Mouse (Mus musculus) liver, embryonic 18 days (tissue): ENCODE results near the gene Fam131a. TPM values are rescaled to one million over a fixed set of nuclear protein-coding genes. Genes with fewer than 3 reads are reported as not detected.

Source experiments
- polyA plus RNA-seq: library from polyadenylated mRNA; depleted of rRNA; stranded (reverse); fragments of >200 nt; gene quantifications from 2 replicates; pipeline ENCODE4 v1.2.3, GENCODE M21; 2012; rRNA removed

Fam131a gene
- 1.7 and 2.2 TPM in 2 replicates for polyA plus RNA-seq

DNA sequence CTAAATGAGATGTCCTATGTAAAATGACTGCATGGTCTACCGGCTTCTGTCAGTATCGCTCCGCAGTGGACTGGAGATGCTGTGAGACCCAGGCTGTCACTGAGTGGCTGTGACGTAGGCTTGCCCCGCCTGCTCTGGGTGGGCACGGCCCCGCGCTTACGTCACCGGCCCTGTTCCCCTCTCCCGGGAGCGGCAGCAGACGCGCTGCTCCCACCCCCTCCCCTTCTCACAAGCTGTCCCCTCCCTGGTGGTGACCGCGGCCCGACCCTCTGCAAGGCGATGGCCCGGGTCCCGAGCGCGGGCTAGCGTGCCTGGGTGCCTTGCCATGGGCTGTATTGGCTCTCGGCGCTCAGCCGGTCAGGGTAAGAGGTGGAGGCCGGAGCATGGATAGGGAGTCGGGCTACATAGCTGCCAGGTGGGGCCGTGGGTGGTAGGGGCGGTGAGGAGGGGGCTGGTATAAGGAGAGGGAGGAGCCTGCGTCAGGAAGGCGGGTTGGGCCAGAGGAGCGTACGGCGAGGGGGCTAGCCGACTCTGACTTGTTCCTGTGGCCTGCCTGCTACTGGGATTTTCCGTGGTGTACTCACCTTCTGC, at the start of gene Fam131a:
Fam131a (plus strand) TSS at position 131 of the 591 bp plus-strand sequence.

DNA sequence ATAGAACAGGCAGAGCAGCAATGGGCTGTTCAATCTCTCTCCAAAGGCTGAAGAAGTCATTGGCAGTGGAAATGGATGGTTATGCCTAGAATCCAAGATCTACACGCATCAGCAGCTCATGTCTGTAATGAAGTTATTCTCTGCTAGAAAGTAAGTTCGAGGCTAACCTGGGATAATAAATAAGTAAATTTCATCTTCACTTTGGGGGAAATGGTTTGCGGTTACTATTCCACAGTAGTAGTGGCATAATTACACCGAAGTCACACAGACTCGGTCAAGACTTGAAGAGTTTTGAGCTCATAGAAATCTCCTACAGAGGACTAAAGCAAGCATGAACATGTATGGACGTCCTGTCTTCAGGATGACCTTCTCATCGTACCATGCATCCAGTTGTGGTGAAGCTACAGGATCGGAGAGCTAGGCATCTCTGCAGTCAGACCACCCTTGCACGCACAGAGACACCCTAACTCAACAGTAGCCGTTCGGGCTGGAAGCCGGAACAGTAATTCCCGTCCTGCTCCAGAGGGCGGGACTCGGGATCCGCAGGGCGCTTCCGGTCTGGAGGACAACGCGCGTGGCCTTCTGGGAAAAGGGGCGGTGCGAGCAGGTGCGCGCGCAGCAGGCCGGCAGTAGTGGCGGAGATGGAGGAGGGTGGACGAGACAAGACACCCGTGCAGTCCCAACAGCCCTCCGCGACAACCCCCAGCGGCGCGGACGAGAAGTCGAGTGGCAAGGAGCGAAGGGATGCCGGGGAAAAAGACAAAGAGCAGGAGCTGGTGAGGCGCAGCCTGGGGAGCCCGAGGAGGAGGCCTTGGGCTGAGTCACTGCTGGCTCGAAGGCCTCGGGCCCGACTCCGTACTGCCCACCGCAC, 41.7 kb upstream of the Fam131a start, which contains the start of gene Psmd2:
Psmd2 (plus strand) TSS at position 577 of the 871 bp plus-strand sequence.

DNA sequence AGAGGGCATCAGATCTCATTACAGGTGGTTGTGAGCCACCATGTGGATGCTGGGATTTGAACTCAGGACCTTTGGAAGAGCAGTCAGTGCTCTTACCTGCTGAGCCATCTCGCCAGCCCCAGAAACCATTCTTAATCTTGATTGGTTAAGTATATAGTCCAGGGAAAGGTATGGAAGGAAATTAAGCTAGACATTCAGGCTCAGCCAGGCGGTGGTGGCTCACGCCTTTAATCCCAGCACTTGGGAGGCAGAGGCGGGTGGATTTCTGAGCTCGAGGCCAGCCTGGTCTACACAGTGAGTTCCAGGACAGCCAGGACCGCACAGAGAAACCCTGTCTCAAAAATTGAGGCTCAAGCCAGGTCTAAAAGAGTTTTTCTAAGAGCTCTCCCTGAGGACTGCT, 25.0 kb upstream of the Fam131a start, which contains the start of gene Eif4g1:
Eif4g1 (plus strand) TSS at position 301 of the 400 bp plus-strand sequence.

DNA sequence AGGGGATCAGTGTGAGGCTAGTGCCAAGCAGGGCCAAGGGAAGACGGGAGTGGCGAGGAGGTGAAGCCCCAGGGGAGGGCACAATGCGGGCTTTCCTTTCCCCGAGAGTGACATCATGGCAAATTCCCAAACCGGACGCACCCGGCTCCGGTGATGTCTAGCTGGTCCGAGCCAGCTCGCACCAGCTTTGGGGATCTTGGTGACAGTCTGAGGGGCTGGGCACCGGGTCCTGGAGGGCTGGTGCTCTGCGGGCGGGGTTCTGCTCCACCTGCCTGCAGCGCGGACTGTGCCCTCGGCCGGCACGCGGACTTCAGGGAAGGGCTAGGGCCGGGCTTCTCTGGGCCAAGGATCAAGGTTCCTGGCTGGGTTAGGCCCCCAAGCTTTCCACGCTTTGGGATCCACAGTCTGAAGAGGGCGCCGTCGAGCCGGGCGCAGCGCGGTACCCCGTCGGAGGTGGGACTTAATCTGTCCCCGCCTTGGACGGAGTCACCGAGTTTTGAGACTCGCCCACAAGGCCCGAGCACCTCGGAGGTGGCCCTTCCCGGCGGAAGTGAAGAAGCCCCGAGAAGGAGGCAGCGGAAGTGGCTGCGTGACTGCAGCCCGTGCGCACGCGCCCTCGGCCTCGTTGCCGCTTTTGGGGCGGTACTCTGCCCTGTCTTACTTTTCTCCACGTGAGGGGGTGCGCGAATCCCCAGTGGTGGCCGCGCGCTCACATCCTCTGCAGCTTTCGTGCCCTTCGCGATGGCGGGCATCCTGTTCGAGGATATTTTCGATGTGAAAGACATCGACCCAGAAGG, 24.3 kb downstream of the Fam131a start, which contains the start of the genes Polr2h and Clcn2:
Polr2h (plus strand) TSS at position 485 of the 797 bp plus-strand sequence.
Clcn2 (minus strand) TSS at position 566 of the 797 bp plus-strand sequence.

GRCm38 (mm10) chr16:20732925-20733730, 40.1 kb downstream of the Fam131a start, which contains the start of gene Chrd:
Gene Chrd, plus strand, starts transcription at chr16:20733127.

DNA sequence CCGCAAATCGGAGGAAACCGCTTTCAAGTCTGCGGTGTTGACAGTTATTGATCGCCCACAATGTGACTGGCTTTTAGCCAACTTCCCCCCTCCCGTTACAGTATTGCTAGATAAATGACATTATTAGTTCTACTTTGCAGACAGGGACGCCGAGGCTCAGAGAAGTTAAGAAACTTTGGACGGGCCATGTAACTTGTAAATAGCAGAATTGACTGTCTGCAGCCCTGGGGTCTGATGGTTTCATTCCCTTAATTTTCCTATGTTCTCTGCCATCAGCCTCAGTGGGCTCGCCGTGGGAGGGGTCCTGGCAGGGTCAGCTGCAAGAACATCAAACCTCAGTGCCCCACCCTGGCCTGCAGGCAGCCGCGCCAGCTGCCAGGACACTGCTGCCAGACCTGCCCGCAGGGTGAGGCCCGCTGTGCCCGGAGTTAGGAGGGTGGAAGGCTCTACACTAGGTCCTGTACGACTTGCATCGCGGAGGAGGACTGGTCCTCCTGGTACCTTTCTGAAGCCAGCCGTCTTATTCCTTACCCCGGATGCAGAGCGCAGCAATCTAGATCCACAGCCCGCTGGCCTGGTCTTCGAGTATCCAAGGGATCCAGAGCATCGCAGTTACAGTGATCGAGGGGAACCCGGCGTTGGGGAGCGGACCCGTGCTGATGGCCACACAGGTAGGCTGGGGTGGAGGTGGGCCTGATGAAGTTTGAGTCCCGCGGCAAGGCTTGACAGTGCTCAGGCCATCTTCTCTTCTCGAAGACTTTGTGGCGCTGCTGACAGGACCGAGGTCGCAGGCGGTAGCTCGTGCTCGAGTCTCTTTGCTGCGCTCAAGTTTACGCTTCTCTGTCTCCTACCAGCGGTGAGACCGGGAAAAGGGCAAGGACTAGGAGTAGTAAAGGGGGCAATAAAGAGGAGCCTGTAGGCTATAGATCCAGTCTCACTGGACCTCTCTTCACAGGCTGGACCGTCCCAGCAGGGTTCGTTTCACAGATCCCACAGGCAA, 41.0 kb downstream of the Fam131a start, which contains the start of gene Thpo:
Thpo (minus strand) TSS at position 781 of the 1,000 bp plus-strand sequence.

Other genes with a start within 250 kb of the Fam131a start
- gene Eif2b5, start 194.4 kb upstream of the Fam131a start, polyA plus RNA-seq: 16.9 and 17.2 TPM in 2 replicates
- 5.8 and 8.0 TPM in 2 replicates for gene Dvl3, start 176.3 kb upstream of the Fam131a start, polyA plus RNA-seq
- 288 and 314 TPM in 2 replicates for gene Ap2m1, start 157.8 kb upstream of the Fam131a start, polyA plus RNA-seq
- gene Abcf3, start 144.7 kb upstream of the Fam131a start, polyA plus RNA-seq: 15.9 and 18.1 TPM in 2 replicates
- 0.01 and 0.06 TPM in 2 replicates for gene Vwa5b2, start 103.8 kb upstream of the Fam131a start, polyA plus RNA-seq
- 11.2 and 11.3 TPM in 2 replicates for gene Eef1akmt4, start 81.6 kb upstream of the Fam131a start, polyA plus RNA-seq
- gene Gm49333, start 81.6 kb upstream of the Fam131a start, polyA plus RNA-seq: not detected in 2 replicates
- 6.8 and 8.4 TPM in 2 replicates for gene Alg3, start 81.5 kb upstream of the Fam131a start, polyA plus RNA-seq
- 0.12 and 0.17 TPM in 2 replicates for gene Camk2n2, start 72.0 kb upstream of the Fam131a start, polyA plus RNA-seq
- gene Ece2, start 63.4 kb upstream of the Fam131a start, polyA plus RNA-seq: 0.08 and 0.12 TPM in 2 replicates
- gene Psmd2, start 41.6 kb upstream of the Fam131a start, polyA plus RNA-seq: 60.9 and 63.6 TPM in 2 replicates
- 81.5 and 99.1 TPM in 2 replicates for gene Eif4g1, start 24.9 kb upstream of the Fam131a start, polyA plus RNA-seq
- 17.4 and 17.9 TPM in 2 replicates for gene Polr2h, start 24.4 kb downstream of the Fam131a start, polyA plus RNA-seq
- gene Clcn2, start 24.5 kb downstream of the Fam131a start, polyA plus RNA-seq: 13.0 and 19.6 TPM in 2 replicates
- 1.4 and 2.0 TPM in 2 replicates for gene Chrd, start 39.9 kb downstream of the Fam131a start, polyA plus RNA-seq
- gene Thpo, start 41.3 kb downstream of the Fam131a start, polyA plus RNA-seq: 5.1 and 6.1 TPM in 2 replicates